In genomic region chr11:99040346-99040974, GRCm38 (mm10) we compare ENCODE assay signal across 8 mouse cellular contexts. TPM values are rescaled to one million over a fixed set of nuclear protein-coding genes. Genes with fewer than 3 reads are reported as not detected.
A peak's percentile ranks its signal among the peaks of the same experiment; 100 is the strongest.
DNase-seq lines count a peak whose midpoint lies in the region; ATAC-seq lines count a peak whose summit lies in the region.

No protein-coding gene starts in this region.

- H3K27me3 ChIP-seq in midbrain, embryonic 13.5 days: no peaks in the 10 kb centered on the region

- peak; percentile 51 for DNase-seq in adrenal gland, postnatal 14 days
- no peak for DNase-seq in adrenal gland, adult 8-10 months
- peak; percentile 86 for DNase-seq in 416B (ENCODE audit: low read depth)
- peak; percentile 84 for DNase-seq in embryo, embryonic 10.5 days (ENCODE audit: low spot score)
- DNase-seq in heart, postnatal 14 days: peak; percentile 38 to 58
- peak; percentile 58 to 75 for DNase-seq in left cerebral cortex, postnatal 14 days (ENCODE audit: low spot score in 2 of 2)
- no peak for DNase-seq in gastrocnemius, postnatal 36 days

- H3K27ac ChIP-seq in midbrain, embryonic 13.5 days: peak overlapping the region; percentile 89

- H3K4me1 ChIP-seq in midbrain, embryonic 13.5 days (replicated peaks): peaks cover 25% of the 10 kb centered on the region

- under 1% methylated on average over 17 of the region's 17 CpGs for WGBS in midbrain, embryonic 13.5 days

- H3K36me3 ChIP-seq in midbrain, embryonic 13.5 days: no peaks in the 10 kb centered on the region

- peak overlapping the region; percentile 85 for H3K9ac ChIP-seq in midbrain, embryonic 13.5 days (replicated peaks)

- peak overlapping the region; percentile 98 for H3K4me2 ChIP-seq in midbrain, embryonic 13.5 days (replicated peaks)

- H3K9me3 ChIP-seq in midbrain, embryonic 13.5 days: no peaks in the 10 kb centered on the region

- peak; percentile 40 for ATAC-seq in midbrain, embryonic 13.5 days

- H3K4me3 ChIP-seq in midbrain, embryonic 13.5 days (replicated peaks): peak overlapping the region; percentile 60

- intact Hi-C loops in heart, postnatal 14 days (cut with DNase I): loop anchor here (1.0 kb wide), 1 partner anchor 25 kb away; no protein-coding TSS in a partner anchor
- intact Hi-C loops in left cerebral cortex, postnatal 14 days (cut with DNase I): loop anchor here (5.0 kb wide), 1 partner anchor 82 kb away; no protein-coding TSS in a partner anchor
- intact Hi-C loops in gastrocnemius, postnatal 36 days (cut with DNase I): loop anchor here (1.0 to 5.0 kb wide), 2 partner anchors 26 to 87 kb away; no protein-coding TSS in a partner anchor

RNA-seq across cellular contexts. Expression of gene Igfbp4, which starts 0.6 kb away (rescaled TPM):
- total RNA-seq in adrenal gland, postnatal 14 days (2021): 112 and 219 TPM in 2 replicates
- 100 to 1,000 TPM in 2 of 4 experiments, 10 to 100 TPM in 2; 84.1 to 133 (median 104) TPM for total RNA-seq in adrenal gland, adult 8-10 months (2022)
- 100 to 1,000 TPM; 125 to 129 TPM for total RNA-seq in heart, postnatal 14 days (2021)
- total RNA-seq in left cerebral cortex, postnatal 14 days (2021): 100 to 1,000 TPM in 1 of 2 experiments, 10 to 100 TPM in 1; 98.7 to 107 TPM
- polyA plus RNA-seq in midbrain, embryonic 13.5 days (2015; fragmentation: Nextera tagmentation; extraction: Ambion mirVana): 120 and 125 TPM in 2 replicates
- 10 to 100 TPM; 32.0 to 41.9 TPM for total RNA-seq in gastrocnemius, postnatal 36 days (2021)

RNA-seq across cellular contexts. Expression of gene Top2a, which starts 16.5 kb away (rescaled TPM):
- total RNA-seq in adrenal gland, postnatal 14 days (2021): 52.0 and 70.5 TPM in 2 replicates
- total RNA-seq in adrenal gland, adult 8-10 months (2022): 1 to 10 TPM; 3.1 to 8.3 (median 6.1) TPM
- total RNA-seq in heart, postnatal 14 days (2021): 10 to 100 TPM; 16.0 to 34.1 TPM
- total RNA-seq in left cerebral cortex, postnatal 14 days (2021): 1 to 10 TPM; 4.1 to 4.9 TPM
- polyA plus RNA-seq in midbrain, embryonic 13.5 days (2015; fragmentation: Nextera tagmentation; extraction: Ambion mirVana): 118 and 125 TPM in 2 replicates
- 1 to 10 TPM; 2.9 to 4.5 TPM for total RNA-seq in gastrocnemius, postnatal 36 days (2021)

RNA-seq across cellular contexts. Expression of gene Tns4, which starts 48.6 kb away (rescaled TPM):
- total RNA-seq in adrenal gland, postnatal 14 days (2021): 0.52 and 0.90 TPM in 2 replicates
- 1 to 10 TPM in 1 of 4 experiments, under 1 TPM in 3; 0.28 to 1.3 (median 0.31) TPM for total RNA-seq in adrenal gland, adult 8-10 months (2022)
- total RNA-seq in heart, postnatal 14 days (2021): under 1 TPM in 1 of 2 experiments, not detected in 1; 0.15 TPM
- under 1 TPM; 0.33 to 0.34 TPM for total RNA-seq in left cerebral cortex, postnatal 14 days (2021)
- 0.10 and 0.16 TPM in 2 replicates for polyA plus RNA-seq in midbrain, embryonic 13.5 days (2015; fragmentation: Nextera tagmentation; extraction: Ambion mirVana)
- not detected for total RNA-seq in gastrocnemius, postnatal 36 days (2021)

RNA-seq across cellular contexts. Expression of gene Gjd3, which starts 57.6 kb away (rescaled TPM):
- total RNA-seq in adrenal gland, postnatal 14 days (2021): not detected in 2 replicates
- total RNA-seq in adrenal gland, adult 8-10 months (2022): not detected
- total RNA-seq in heart, postnatal 14 days (2021): 1 to 10 TPM; 1.5 to 2.0 TPM
- 1 to 10 TPM; 2.8 to 3.1 TPM for total RNA-seq in left cerebral cortex, postnatal 14 days (2021)
- polyA plus RNA-seq in midbrain, embryonic 13.5 days (2015; fragmentation: Nextera tagmentation; extraction: Ambion mirVana): 0.58 and 0.99 TPM in 2 replicates
- not detected for total RNA-seq in gastrocnemius, postnatal 36 days (2021)

Comparison
In these comparisons a context has a peak if more than half of its experiments do, and no peak if none do; other contexts are left out.
1. DNase-seq: peak in adrenal gland, postnatal 14 days (single experiment), 416B (single experiment), embryo, embryonic 10.5 days (single experiment), heart, postnatal 14 days (2 of 2) and left cerebral cortex, postnatal 14 days (2 of 2); none in adrenal gland, adult 8-10 months (single experiment) and gastrocnemius, postnatal 36 days (0 of 2).